8 mouse cellular contexts compared by ENCODE assay signal in genomic region chr13:95523659-95524423, GRCm38 (mm10). TPM values are rescaled to one million over a fixed set of nuclear protein-coding genes. Genes with fewer than 3 reads are reported as not detected.
DNase-seq lines count a peak whose midpoint lies in the region; ATAC-seq and TF ChIP-seq lines count a peak whose summit lies in the region.

No protein-coding gene starts in this region.

- H3K4me1 ChIP-seq in embryonic facial prominence, embryonic 10.5 days: peaks cover 21% of the 10 kb centered on the region
- H3K4me1 ChIP-seq in heart, postnatal 0 days (ENCODE audit: control insufficient read depth, insufficient read depth): 0 out of 2 replicates have a peak, but pooled peaks cover 8% of the 10 kb centered on the region
- H3K4me1 ChIP-seq in testis, adult 2 months (ENCODE audit: control insufficient read depth, insufficient read depth, low read length): peaks cover 16% of the 10 kb centered on the region

- H3K36me3 ChIP-seq in embryonic facial prominence, embryonic 10.5 days (replicated peaks): no peaks in the 10 kb centered on the region
- no peaks in the 10 kb centered on the region for H3K36me3 ChIP-seq in heart, postnatal 0 days (replicated peaks; ENCODE audit: control insufficient read depth, insufficient read depth, low read length)
- no peaks in the 10 kb centered on the region for H3K36me3 ChIP-seq in macrophage (ENCODE audit: inconsistent target)
- H3K36me3 ChIP-seq in testis, adult 2 months (ENCODE audit: control insufficient read depth, insufficient read depth, low read length): no peaks in the 10 kb centered on the region

- under 1% methylated on average over 29 of the region's 29 CpGs for WGBS in embryonic facial prominence, embryonic 10.5 days
- 13% methylated on average over 29 of the region's 29 CpGs for WGBS in heart, postnatal 0 days
- WGBS in macrophage (ENCODE audit: missing documents): 15% methylated on average over 29 of the region's 29 CpGs

- no peak for TF ChIP-seq EP300 in heart, postnatal 0 days (IDR thresholded peaks at IDR 0.05; ENCODE audit: low read depth)

- peak overlapping the region; percentile 64 for H3K4me2 ChIP-seq in heart, postnatal 0 days (ENCODE audit: low read depth, low read length)

- ATAC-seq in heart, postnatal 0 days (ENCODE audit: insufficient read depth, low read depth): 0 out of 2 replicates have a peak, but pooled peaks have one; percentile 40

- no peak for TF ChIP-seq CTCF in heart, postnatal 0 days (IDR thresholded peaks at IDR 0.05; ENCODE audit: low read depth)
- TF ChIP-seq CTCF in testis, adult 2 months (IDR thresholded peaks at IDR 0.05; ENCODE audit: control insufficient read depth, insufficient read depth, insufficient replicate concordance, low read depth, low read length): no peak

- peak overlapping the region; percentile 56 for H3K4me3 ChIP-seq in embryonic facial prominence, embryonic 10.5 days
- H3K4me3 ChIP-seq in heart, postnatal 0 days (ENCODE audit: low read depth, low read length): peak overlapping the region; percentile 42
- H3K4me3 ChIP-seq in macrophage (ENCODE audit: inconsistent target): peak overlapping the region; percentile 15; the same call in 1 of the 2 replicates
- H3K4me3 ChIP-seq in testis, adult 2 months (ENCODE audit: control insufficient read depth, low read depth, low read length): peak overlapping the region; percentile 60

- peaks cover 63% of the 10 kb centered on the region for H3K27me3 ChIP-seq in embryonic facial prominence, embryonic 10.5 days (replicated peaks; ENCODE audit: low read depth, poor library complexity, severe bottlenecking)
- H3K27me3 ChIP-seq in heart, postnatal 0 days (ENCODE audit: control insufficient read depth, insufficient read depth, low read length): peaks cover 19% of the 10 kb centered on the region; the same call in 1 of the 2 replicates
- H3K27me3 ChIP-seq in testis, adult 2 months (ENCODE audit: control insufficient read depth, insufficient read depth, low read length): no peaks in the 10 kb centered on the region; the same call in 1 of the 2 replicates

- peak overlapping the region; percentile 19; the same call in 1 of the 2 replicates for H3K9ac ChIP-seq in heart, postnatal 0 days (replicated peaks; ENCODE audit: low read depth, low read length)

- no peak for TF ChIP-seq POLR2A in testis, adult 2 months (IDR thresholded peaks at IDR 0.05; ENCODE audit: control insufficient read depth, low read depth, low read length)

- peak overlapping the region; percentile 44; the same call in 1 of the 2 replicates for H3K27ac ChIP-seq in embryonic facial prominence, embryonic 10.5 days (replicated peaks)
- no peak overlapping the region for H3K27ac ChIP-seq in heart, postnatal 0 days (ENCODE audit: low read depth)
- no peak overlapping the region for H3K27ac ChIP-seq in macrophage
- no peak overlapping the region for H3K27ac ChIP-seq in testis, adult 2 months (ENCODE audit: control insufficient read depth, insufficient read depth, low read depth, low read length)

- no peaks in the 10 kb centered on the region for H3K79me2 ChIP-seq in macrophage (ENCODE audit: inconsistent target)

- no peaks in the 10 kb centered on the region for H3K9me3 ChIP-seq in embryonic facial prominence, embryonic 10.5 days
- no peaks in the 10 kb centered on the region for H3K9me3 ChIP-seq in heart, postnatal 0 days (replicated peaks; ENCODE audit: control insufficient read depth, low read length)

- peak; percentile 43 for DNase-seq in right cerebral cortex, postnatal 4 days
- DNase-seq in right cerebral cortex, postnatal 25 days: no peak
- DNase-seq in embryonic facial prominence, embryonic 10.5 days (ENCODE audit: low spot score): peak; percentile 54
- DNase-seq in heart, postnatal 0 days (ENCODE audit: low spot score): peak; percentile 41
- peak; percentile 85 for DNase-seq in kidney, postnatal 14 days
- DNase-seq in right cerebral cortex, adult 18-20 months: no peak

RNA-seq across cellular contexts. Expression of gene F2rl1, which starts 1.2 kb away (rescaled TPM):
- 0.15 and 0.19 TPM in 2 replicates for polyA plus RNA-seq in embryonic facial prominence, embryonic 10.5 days (2016; fragmentation: Nextera tagmentation; extraction: Ambion mirVana)
- total RNA-seq in heart, postnatal 0 days (2014; rRNA removed; ENCODE audit: low replicate concordance): 0.95 and 2.3 TPM in 2 replicates
- polyA plus RNA-seq in heart, postnatal 0 days (2015; fragmentation: Nextera tagmentation; extraction: Ambion mirVana): 0.21 and 0.25 TPM in 2 replicates
- not detected for total RNA-seq in macrophage (2018; cell fraction: chromatin; rRNA removed)
- under 1 TPM in 1 of 26 experiments, not detected in 25; 0.05 TPM for total RNA-seq in macrophage (2018; cell fraction: cytosol; rRNA removed)
- under 1 TPM in 1 of 26 experiments, not detected in 25; 0.12 TPM for total RNA-seq in macrophage (2018; cell fraction: nucleus; rRNA removed)
- polyA plus RNA-seq in macrophage (2018): not detected in 3 replicates
- polyA plus RNA-seq in testis, adult 2 months (2012; rRNA removed): 0.17 and 1.0 TPM in 2 replicates

RNA-seq across cellular contexts. Expression of gene S100z, which starts 45.3 kb away (rescaled TPM):
- 0.60 TPM in 1 of 2 replicates, not detected in the other for polyA plus RNA-seq in embryonic facial prominence, embryonic 10.5 days (2016; fragmentation: Nextera tagmentation; extraction: Ambion mirVana)
- total RNA-seq in heart, postnatal 0 days (2014; rRNA removed; ENCODE audit: low replicate concordance): not detected in 2 replicates
- not detected in 2 replicates for polyA plus RNA-seq in heart, postnatal 0 days (2015; fragmentation: Nextera tagmentation; extraction: Ambion mirVana)
- total RNA-seq in macrophage (2018; cell fraction: chromatin; rRNA removed): not detected
- not detected for total RNA-seq in macrophage (2018; cell fraction: cytosol; rRNA removed)
- not detected for total RNA-seq in macrophage (2018; cell fraction: nucleus; rRNA removed)
- not detected in 3 replicates for polyA plus RNA-seq in macrophage (2018)
- 0.42 and 0.85 TPM in 2 replicates for polyA plus RNA-seq in testis, adult 2 months (2012; rRNA removed)

Comparison
In these comparisons a context has a peak if more than half of its experiments do, and no peak if none do; other contexts are left out.
1. DNase-seq: peak in right cerebral cortex, postnatal 4 days (single experiment), embryonic facial prominence, embryonic 10.5 days (single experiment), heart, postnatal 0 days (single experiment) and kidney, postnatal 14 days (single experiment); none in right cerebral cortex, postnatal 25 days (single experiment) and right cerebral cortex, adult 18-20 months (single experiment).
2. Peak in every context shown above with its lines, with median percentiles within 50 percentile points of each other: H3K4me3 ChIP-seq.